Mouse (Mus musculus) erythroblast, embryonic 14.5 days (primary cell): ENCODE results near the gene Dnaic1.

Source experiments
- GATA1 ChIP-seq: IDR thresholded peaks from 2 replicates; pipeline ENCODE4 v1.6.1; 2012; ENCODE audit warnings: low read length, inconsistent platforms, mixed read lengths
- TAL1 ChIP-seq: IDR thresholded peaks from 3 replicates; pipeline ENCODE4 v1.6.1; 2012; ENCODE audit warnings: low read length, inconsistent platforms, mixed read lengths

GRCm38 (mm10) chr4:41653730-41654129 is 84.2 kb downstream of the Dnaic1 start:
- TF ChIP-seq TAL1 (no peak), GATA1 (no peak)
